Mouse (Mus musculus) kidney, embryonic 16.5 days (tissue): ENCODE measurements around the gene Flii. TPM values are rescaled to one million over a fixed set of nuclear protein-coding genes. Genes with fewer than 3 reads are reported as not detected.

ENCODE experiments used
- ATAC-seq: fragments of 200-750 bp; cut with Nextera tagmentation; 2 replicates; pipeline ENCODE4 v1.8.0; 2017; ENCODE audit warnings: moderate TSS enrichment; ENCODE audit not compliant: low FRiP score, low TSS enrichment
- H3K27ac ChIP-seq: fragments of 300-500 bp; sonication (generic); 2 replicates; pipeline ENCODE4 v1.5.1; 2014; ENCODE audit warnings: low read length
- H3K27me3 ChIP-seq: fragments of 300-500 bp; sonication (generic); 2 replicates; pipeline ENCODE4 v1.6.1; 2014; ENCODE audit warnings: low read length, control low read depth, mixed read lengths; ENCODE audit not compliant: insufficient read depth
- H3K36me3 ChIP-seq: fragments of 300-500 bp; sonication (generic); 2 replicates; pipeline ENCODE4 v1.6.1; 2014; ENCODE audit warnings: low read length, control low read depth, mixed read lengths; ENCODE audit not compliant: insufficient read depth
- H3K4me1 ChIP-seq: fragments of 300-500 bp; sonication (generic); 2 replicates; pipeline ENCODE4 v1.6.1; 2014; ENCODE audit warnings: low read length, control low read depth, mixed read lengths; ENCODE audit not compliant: insufficient read depth
- H3K4me2 ChIP-seq: fragments of 300-500 bp; sonication (generic); replicated peaks from 2 replicates; pipeline ENCODE4 v1.6.1; 2014; ENCODE audit warnings: low read depth, low read length
- H3K4me3 ChIP-seq: fragments of 300-500 bp; sonication (generic); 2 replicates; pipeline ENCODE4 v1.5.1; 2014; ENCODE audit warnings: mild to moderate bottlenecking, low read length
- H3K9ac ChIP-seq: fragments of 300-500 bp; sonication (generic); replicated peaks from 2 replicates; pipeline ENCODE4 v1.6.1; 2014; ENCODE audit warnings: low read length
- H3K9me3 ChIP-seq: fragments of 300-500 bp; sonication (generic); 2 replicates; pipeline ENCODE4 v1.6.1; 2016; ENCODE audit warnings: low read length, control low read depth
- WGBS: fragments of 180-500 bp; shearing (Covaris S2); extraction: QIAGEN DNeasy Blood & Tissue Kit; methylation state at CpG from one replicate; pipeline ENCODE4 v1.1.7; 2014; 5-methylcytosine and 5-hydroxymethylcytosine counted together
- microRNA-seq: library from miRNA; unstranded; fragments of <30 nt; microRNA quantifications from one replicate; pipeline ENCODE4, GENCODE M21; 2016
- polyA plus RNA-seq: library from polyadenylated mRNA; unstranded; fragments of >200 nt; fragmentation: Nextera tagmentation; extraction: Ambion mirVana; gene quantifications from 2 replicates; pipeline ENCODE4 v1.2.1, GENCODE M21; 2015

Gene Flii
- polyA plus RNA-seq, 1 experiment from 2014 or later: 94.3 TPM

GRCm38 (mm10) chr11:60698806-60699523 is 28.1 kb downstream of the Flii start:
- Histone ChIP-seq H3K4me2 (peak overlapping the region; percentile 83), H3K27ac (peak overlapping the region; percentile 93), H3K27me3 (no peaks in the 10 kb centered on the region), H3K9me3 (no peaks in the 10 kb centered on the region), H3K36me3 (no peaks in the 10 kb centered on the region), H3K4me1 (peaks cover 26% of the 10 kb centered on the region), H3K4me3 (peak overlapping the region; percentile 91), H3K9ac (peak overlapping the region; percentile 91)
- ATAC-seq: peak; percentile 75
- WGBS: 2% methylated on average over 22 of the region's 22 CpGs

- no peak overlapping the region for H3K4me3 ChIP-seq
- ATAC-seq: no peak
These were observed 29.5 kb downstream of the Flii start for GRCm38 (mm10) chr11:60697561-60697960.

GRCm38 (mm10) chr11:60696165-60696564 is 30.9 kb downstream of the Flii start:
- H3K36me3 ChIP-seq: no peaks in the 10 kb centered on the region
- no peak overlapping the region for H3K4me2 ChIP-seq
- no peak overlapping the region for H3K4me3 ChIP-seq
- H3K9me3 ChIP-seq: no peaks in the 10 kb centered on the region
- WGBS: 71% methylated on average over 1 of the region's 1 CpGs
- no peak for ATAC-seq
- peaks cover 17% of the 10 kb centered on the region for H3K4me1 ChIP-seq
- no peak overlapping the region for H3K27ac ChIP-seq
- no peak overlapping the region for H3K9ac ChIP-seq
- no peaks in the 10 kb centered on the region for H3K27me3 ChIP-seq

More at GRCm38 (mm10) chr11:60697561-60697960, 29.5 kb downstream of the Flii start:
- no peak overlapping the region for H3K27ac ChIP-seq
- H3K9me3 ChIP-seq: no peaks in the 10 kb centered on the region
- H3K4me1 ChIP-seq: peaks cover 26% of the 10 kb centered on the region
- no peaks in the 10 kb centered on the region for H3K36me3 ChIP-seq
- no peak overlapping the region for H3K4me2 ChIP-seq
- no peak overlapping the region for H3K9ac ChIP-seq
- H3K27me3 ChIP-seq: no peaks in the 10 kb centered on the region
- WGBS: 81% methylated on average over 2 of the region's 2 CpGs

Small RNAs within 50 kb of the gene (microRNA-seq; reads per million reads assigned to microRNA genes)
- 1.6 reads per million, percentile 3 among the genes with 10 or more reads in this experiment for gene Mir5100

Other genes starting within 250 kb of the Flii start
- 34.5 and 34.8 TPM in 2 replicates for gene Alkbh5, start 190.9 kb downstream of the Flii start, polyA plus RNA-seq
- gene Llgl1, start 27.5 kb downstream of the Flii start, polyA plus RNA-seq: 61.7 and 63.6 TPM in 2 replicates
- 16.2 and 17.2 TPM in 2 replicates for gene Mief2, start 1.1 kb upstream of the Flii start, polyA plus RNA-seq
- 17.1 and 19.6 TPM in 2 replicates for gene Top3a, start 50.1 kb upstream of the Flii start, polyA plus RNA-seq
- 6.6 and 7.6 TPM in 2 replicates for gene Smcr8, start 50.3 kb upstream of the Flii start, polyA plus RNA-seq
- 79.4 and 84.6 TPM in 2 replicates for gene Shmt1, start 84.5 kb upstream of the Flii start, polyA plus RNA-seq
- gene Dhrs7b, start 103.4 kb upstream of the Flii start, polyA plus RNA-seq: 41.7 and 42.8 TPM in 2 replicates
- gene Tmem11, start 152.0 kb upstream of the Flii start, polyA plus RNA-seq: 72.0 and 79.6 TPM in 2 replicates
- 29.9 and 31.2 TPM in 2 replicates for gene Natd1, start 187.5 kb upstream of the Flii start, polyA plus RNA-seq
- gene Map2k3, start 204.8 kb upstream of the Flii start, polyA plus RNA-seq: 138 and 142 TPM in 2 replicates